Mouse (Mus musculus) myocyte (in vitro differentiated cells): ENCODE measurements at regions not wholly inside any gene's neighbourhood (a gene's known extent, or its start where the extent isn't known, plus 50 kb on each side); places are given as distances from the start of the nearest gene placed in this dataset.

ENCODE experiments used
- H3K27me3 ChIP-seq: one replicate; pipeline ENCODE4 v1.6.1; 2011; ENCODE audit not compliant: control insufficient read depth, insufficient read depth, insufficient read length
- H3K36me3 ChIP-seq: one replicate; pipeline ENCODE4 v1.6.1; 2011; ENCODE audit not compliant: control insufficient read depth, insufficient read depth
- H3K4me2 ChIP-seq: one replicate; pipeline ENCODE4 v1.6.1; 2011; ENCODE audit warnings: low read depth, control low read depth
- H3K4me3 ChIP-seq: one replicate; pipeline ENCODE4 v1.5.1; 2011; ENCODE audit warnings: mild to moderate bottlenecking, control low read depth, moderate library complexity
- H3K79me2 ChIP-seq: one replicate; pipeline ENCODE4 v1.6.1; 2011; ENCODE audit not compliant: control insufficient read depth, insufficient read depth
- H3ac ChIP-seq: one replicate; pipeline ENCODE4 v1.6.1; 2011; ENCODE audit not compliant: control insufficient read depth, insufficient read length
- CEBPB ChIP-seq: IDR thresholded peaks from 2 replicates; pipeline ENCODE4 v1.6.1; 2011; ENCODE audit warnings: mild to moderate bottlenecking, moderate library complexity; ENCODE audit not compliant: poor library complexity, insufficient read depth, severe bottlenecking
- E2F4 ChIP-seq: IDR thresholded peaks from one replicate; pipeline ENCODE4 v1.6.1; 2011; ENCODE audit warnings: mild to moderate bottlenecking, control low read depth, moderate library complexity; ENCODE audit not compliant: insufficient read depth
- MAX ChIP-seq: IDR thresholded peaks from one replicate; pipeline ENCODE4 v1.6.1; 2011; ENCODE audit warnings: low read depth, mild to moderate bottlenecking, control low read depth
- MYOD1 ChIP-seq, 3 experiments: IDR thresholded peaks; one replicate each; pipeline ENCODE4 v1.6.1; 2011; ENCODE audit warnings: control low read depth in 2 of 3, low read depth in 2 of 3, mild to moderate bottlenecking in 2 of 3, moderate library complexity in 1 of 3; ENCODE audit not compliant: insufficient read length in 2 of 3, control insufficient read depth in 1 of 3
- MYOG ChIP-seq, 3 experiments: IDR thresholded peaks; one replicate each; pipeline ENCODE4 v1.6.1; 2011; ENCODE audit warnings: control low read depth in 2 of 3, low read depth in 2 of 3, mild to moderate bottlenecking in 2 of 3; ENCODE audit not compliant: insufficient read length in 2 of 3, control insufficient read depth in 1 of 3, insufficient read depth in 1 of 3
- POLR2A ChIP-seq: IDR thresholded peaks from one replicate; pipeline ENCODE4 v1.6.1; 2011; ENCODE audit warnings: low read depth, mild to moderate bottlenecking, control low read depth, moderate library complexity; ENCODE audit not compliant: insufficient read length
- POLR2AphosphoS2 ChIP-seq: IDR thresholded peaks from one replicate; pipeline ENCODE4 v1.6.1; 2011; ENCODE audit warnings: low read depth, control low read depth; ENCODE audit not compliant: insufficient read length
- REST ChIP-seq: IDR thresholded peaks from one replicate; pipeline ENCODE4 v1.6.1; 2011; ENCODE audit warnings: mild to moderate bottlenecking, control low read depth, moderate library complexity; ENCODE audit not compliant: insufficient read depth, insufficient read length
- SRF ChIP-seq: IDR thresholded peaks from one replicate; pipeline ENCODE4 v1.6.1; 2011; ENCODE audit warnings: low read depth; ENCODE audit not compliant: control insufficient read depth, insufficient read length
- TCF12 ChIP-seq: IDR thresholded peaks from one replicate; pipeline ENCODE4 v1.6.1; 2011; ENCODE audit warnings: mild to moderate bottlenecking, control low read depth; ENCODE audit not compliant: poor library complexity, insufficient read depth, severe bottlenecking
- TCF3 ChIP-seq: IDR thresholded peaks from one replicate; pipeline ENCODE4 v1.6.1; 2011; ENCODE audit warnings: low read depth, control low read depth; ENCODE audit not compliant: insufficient read length
- USF1 ChIP-seq: IDR thresholded peaks from one replicate; pipeline ENCODE4 v1.6.1; 2011; ENCODE audit warnings: low read depth, mild to moderate bottlenecking, control low read depth, moderate library complexity

DNA sequence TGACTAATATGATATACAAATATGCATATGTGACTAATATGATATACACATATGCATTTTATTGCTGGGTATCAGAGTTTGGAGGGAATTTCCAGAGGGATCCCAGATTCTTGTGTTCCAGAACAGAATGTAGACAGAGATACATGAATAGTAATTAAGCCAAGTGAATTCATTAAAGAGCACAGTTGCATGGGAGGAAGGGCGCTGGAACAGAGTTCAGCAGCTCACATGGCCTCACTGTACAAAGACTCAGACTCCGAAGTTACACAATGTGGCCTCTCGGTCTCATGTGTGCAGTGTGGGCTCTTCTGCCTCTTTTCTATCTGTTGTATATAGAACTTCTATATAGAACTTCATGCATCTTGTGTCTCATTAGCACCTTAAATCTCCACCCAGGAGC is 196.8 kb upstream of the Rbfox1 start:
- no peaks in the 10 kb centered on the region for H3K27me3 ChIP-seq
- no peaks in the 10 kb centered on the region for H3K36me3 ChIP-seq
- TF ChIP-seq POLR2A, result no peak
- no peak for TF ChIP-seq MAX
- TF ChIP-seq SRF, result no peak
- TF ChIP-seq E2F4, result no peak
- TF ChIP-seq MYOG (IDR thresholded peaks at IDR 0.05; ENCODE audit: control insufficient read depth in 1 of 3, insufficient read depth in 1 of 3, insufficient read length in 2 of 3, low read depth in 2 of 3), result no peak
- no peak for TF ChIP-seq REST
- TF ChIP-seq POLR2AphosphoS2, result no peak
- no peak for TF ChIP-seq TCF12
- no peak for TF ChIP-seq TCF3
- TF ChIP-seq CEBPB, result no peak
- TF ChIP-seq USF1, result no peak
- TF ChIP-seq MYOD1 (IDR thresholded peaks at IDR 0.05; ENCODE audit: control insufficient read depth in 1 of 3, insufficient read length in 2 of 3, low read depth in 2 of 3), result no peak
- no peaks in the 10 kb centered on the region for H3K79me2 ChIP-seq
- no peak overlapping the region for H3K4me2 ChIP-seq
- no peak overlapping the region for H3K4me3 ChIP-seq
- H3ac ChIP-seq, result no peak overlapping the region

DNA sequence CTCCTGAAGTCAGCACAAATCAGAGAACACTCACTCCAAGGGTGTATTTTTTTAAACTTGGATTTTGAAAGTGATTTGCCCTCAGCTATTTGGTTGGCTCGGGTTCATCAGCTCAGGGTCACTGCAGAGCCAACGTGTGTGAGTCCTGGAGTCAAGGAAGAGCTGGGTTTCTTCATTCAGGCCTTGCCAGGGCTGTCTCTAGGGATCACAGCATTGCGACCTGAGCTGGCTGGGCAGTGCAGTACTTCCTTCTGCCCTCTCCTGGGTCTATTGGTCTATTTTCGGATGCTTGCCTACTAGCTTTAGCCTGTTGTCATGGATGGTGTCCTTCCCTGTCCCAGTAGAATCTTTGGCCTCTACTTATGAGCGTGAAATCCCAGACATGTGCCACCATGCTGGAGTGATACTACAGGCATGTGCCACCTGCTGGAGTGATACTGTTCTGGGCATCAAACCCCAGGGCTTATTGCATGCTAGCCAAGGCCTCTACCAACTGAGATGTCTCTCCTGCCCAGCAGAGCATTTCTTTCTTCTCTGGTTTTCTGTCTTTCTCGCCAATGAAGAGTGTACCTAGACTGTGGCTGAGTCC is 211.7 kb upstream of the Rbfox1 start:
- Histone ChIP-seq H3K4me2 (no peak overlapping the region), H3K27me3 (no peaks in the 10 kb centered on the region), H3K79me2 (no peaks in the 10 kb centered on the region), H3K36me3 (no peaks in the 10 kb centered on the region), H3ac (no peak overlapping the region), H3K4me3 (no peak overlapping the region)
- no peak for TF ChIP-seq MYOG (IDR thresholded peaks at IDR 0.05; ENCODE audit: control insufficient read depth in 1 of 3, insufficient read depth in 1 of 3, insufficient read length in 2 of 3, low read depth in 2 of 3)

DNA sequence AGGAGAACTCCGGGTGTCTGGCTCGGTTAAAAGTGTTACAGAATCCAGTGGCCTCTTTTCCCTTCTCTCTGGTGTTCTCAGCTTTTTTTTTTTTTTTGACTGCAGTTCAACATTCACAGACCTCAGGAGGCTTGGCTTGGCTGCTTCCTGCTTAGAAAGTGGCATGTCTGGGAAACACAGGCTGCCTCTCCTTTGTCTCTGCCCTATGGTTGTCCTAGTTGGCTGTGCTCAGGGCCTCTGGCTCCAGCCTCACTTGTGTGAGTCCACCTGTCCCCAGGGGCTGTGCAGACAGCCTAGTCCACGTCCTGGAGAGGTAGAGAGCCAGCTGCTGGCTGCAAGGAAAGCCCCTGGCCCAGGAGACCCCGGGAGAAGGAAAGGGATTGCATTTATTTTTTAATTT is 212.3 kb upstream of the Rbfox1 start:
- no peak overlapping the region for H3K4me3 ChIP-seq
- TF ChIP-seq E2F4 (no peak), USF1 (no peak), POLR2A (no peak), TCF3 (no peak), MYOG (IDR thresholded peaks at IDR 0.05; ENCODE audit: control insufficient read depth in 1 of 3, insufficient read depth in 1 of 3, insufficient read length in 2 of 3, low read depth in 2 of 3) (no peak), CEBPB (no peak), REST (no peak), POLR2AphosphoS2 (no peak), MYOD1 (IDR thresholded peaks at IDR 0.05; ENCODE audit: control insufficient read depth in 1 of 3, insufficient read length in 2 of 3, low read depth in 2 of 3) (no peak), SRF (no peak), TCF12 (no peak), MAX (no peak)
- H3ac ChIP-seq, result no peak overlapping the region
- H3K27me3 ChIP-seq, result no peaks in the 10 kb centered on the region
- H3K36me3 ChIP-seq, result no peaks in the 10 kb centered on the region
- no peak overlapping the region for H3K4me2 ChIP-seq
- H3K79me2 ChIP-seq, result no peaks in the 10 kb centered on the region

DNA sequence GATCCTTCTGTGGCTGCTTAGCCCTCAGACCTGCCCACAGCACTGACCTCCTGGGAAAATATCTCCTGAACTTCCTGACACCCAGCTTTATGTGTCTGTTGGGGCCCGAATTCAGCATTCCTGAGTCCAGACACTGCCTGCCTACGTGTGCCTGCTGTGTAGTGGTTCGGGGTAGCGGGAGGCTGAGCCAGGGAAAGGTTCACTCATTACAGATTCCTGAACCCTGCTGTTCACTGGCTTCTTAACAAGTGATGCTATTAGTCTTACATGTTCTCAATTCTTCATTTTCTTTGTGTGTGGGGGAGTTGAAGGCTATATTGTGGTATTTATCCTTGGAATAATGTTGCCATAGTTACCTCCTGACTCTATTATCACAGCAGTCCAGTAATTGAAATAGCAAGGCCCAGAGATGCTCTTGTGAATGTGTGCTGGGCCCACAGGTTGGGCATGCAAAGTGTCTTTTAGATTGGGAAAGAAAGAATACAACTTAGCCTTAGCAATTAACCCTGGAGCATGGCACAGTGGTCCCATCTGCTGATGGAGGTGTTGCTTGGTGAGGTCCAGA is 216.7 kb upstream of the Rbfox1 start:
- Histone ChIP-seq H3K4me2 (no peak overlapping the region), H3K27me3 (no peaks in the 10 kb centered on the region), H3K36me3 (no peaks in the 10 kb centered on the region), H3K79me2 (no peaks in the 10 kb centered on the region), H3ac (no peak overlapping the region), H3K4me3 (no peak overlapping the region)
- TF ChIP-seq E2F4, result no peak
- no peak for TF ChIP-seq MYOG (IDR thresholded peaks at IDR 0.05; ENCODE audit: control insufficient read depth in 1 of 3, insufficient read depth in 1 of 3, insufficient read length in 2 of 3, low read depth in 2 of 3)
- TF ChIP-seq POLR2A, result no peak

DNA sequence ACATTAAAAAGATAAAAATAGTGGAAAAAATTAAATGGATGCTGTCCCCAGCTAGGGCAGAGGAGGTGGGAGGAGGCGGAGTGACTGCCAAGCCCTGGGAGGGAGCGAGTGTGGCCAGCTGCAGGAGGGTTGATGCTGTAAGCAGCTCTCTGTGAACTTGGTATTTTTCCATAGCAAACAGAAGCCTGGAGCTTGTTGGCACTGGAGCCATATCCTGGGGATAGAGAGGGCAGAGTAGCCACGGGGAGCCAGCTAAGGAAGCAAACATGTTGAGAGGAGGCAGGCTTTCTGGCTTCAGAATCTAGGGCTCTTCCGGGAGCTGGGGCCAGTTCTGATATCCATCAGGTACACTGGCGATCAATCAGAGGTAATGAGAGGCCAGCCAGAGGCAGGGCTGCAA is 223.2 kb upstream of the Rbfox1 start:
- no peaks in the 10 kb centered on the region for H3K27me3 ChIP-seq
- H3K4me3 ChIP-seq, result no peak overlapping the region
- no peaks in the 10 kb centered on the region for H3K36me3 ChIP-seq
- no peaks in the 10 kb centered on the region for H3K79me2 ChIP-seq
- no peak for TF ChIP-seq REST
- no peak for TF ChIP-seq USF1
- no peak for TF ChIP-seq POLR2A
- TF ChIP-seq CEBPB, result no peak
- TF ChIP-seq MYOD1 (IDR thresholded peaks at IDR 0.05; ENCODE audit: control insufficient read depth in 1 of 3, insufficient read length in 2 of 3, low read depth in 2 of 3), result no peak
- no peak overlapping the region for H3K4me2 ChIP-seq
- H3ac ChIP-seq, result no peak overlapping the region
